Mouse (Mus musculus) thymus, adult 2 months (tissue): ENCODE results near the gene Exoc4.

Experiments
- CTCF ChIP-seq: fragments of 200-500 bp; IDR thresholded peaks from 2 replicates; pipeline ENCODE4 v1.5.1; 2012; ENCODE audit warnings: mild to moderate bottlenecking, control low read depth, low read length, moderate library complexity, borderline replicate concordance; ENCODE audit not compliant: control insufficient read depth, poor library complexity, insufficient read depth; ENCODE audit errors: extremely low read depth
- POLR2A ChIP-seq: fragments of 200-500 bp; IDR thresholded peaks from 2 replicates; pipeline ENCODE4 v1.6.1; 2012; ENCODE audit warnings: mild to moderate bottlenecking, low read length, control low read depth, moderate library complexity; ENCODE audit not compliant: control insufficient read depth, poor library complexity, insufficient read depth; ENCODE audit errors: extremely low read depth

- TF ChIP-seq CTCF (no peak), POLR2A (no peak)
Measured at GRCm38 (mm10) chr6:33960766-33961165, 711.9 kb downstream of the Exoc4 start.
